Mouse (Mus musculus): ENCODE results near the gene Olfr1410. TPM values are rescaled to one million over a fixed set of nuclear protein-coding genes. Genes with fewer than 3 reads are reported as not detected.

Olfr1410 gene
- polyA plus RNA-seq (2012; rRNA removed) (not detected in 2 replicates), polyA plus RNA-seq (2014; fragmentation: Nextera tagmentation; extraction: Ambion mirVana) (not detected in 2 replicates)

DNA sequence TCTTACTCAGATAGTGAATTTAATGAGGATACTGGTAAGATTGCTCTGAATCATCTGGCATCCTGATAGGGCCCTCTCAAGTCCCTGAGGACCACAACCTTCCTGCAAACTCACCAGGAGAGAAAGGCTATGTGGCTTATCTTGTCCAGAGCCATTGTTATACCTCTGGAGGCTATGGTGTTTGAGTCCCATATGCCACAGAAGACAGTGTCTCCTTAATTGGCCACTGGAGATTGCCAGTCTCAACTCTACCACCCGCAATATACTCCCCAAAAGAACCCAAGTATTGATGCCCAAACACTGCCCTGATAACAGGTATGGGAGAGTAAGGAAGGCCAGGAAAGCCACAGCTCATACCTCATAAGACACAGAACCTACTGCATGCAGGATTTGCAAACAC lies at the start of gene Olfr1410:
Gene Olfr1410 (plus strand): TSS at position 301 of the 400 bp plus-strand sequence.
- Histone ChIP-seq H3K4me3 (replicated peaks; ENCODE audit: low read length) (no peak within 1 kb of the TSS), H3K27ac (replicated peaks; ENCODE audit: low read depth, low read length) (no peak within 1 kb of the TSS), H3K4me1 (ENCODE audit: control insufficient read depth, insufficient read depth, low read length) (no peaks in the 10 kb centered on the region), H3K4me2 (replicated peaks; ENCODE audit: low read depth, low read length, severe bottlenecking) (no peak within 1 kb of the TSS), H3K36me3 (ENCODE audit: control insufficient read depth, insufficient read depth, low read length) (no peaks in the 10 kb centered on the region), H3K9me3 (ENCODE audit: control insufficient read depth, low read length) (no peaks in the 10 kb centered on the region), H3K27me3 (ENCODE audit: control insufficient read depth, insufficient read depth, low read length) (no peaks in the 10 kb centered on the region), H3K9ac (ENCODE audit: low read depth, low read length, severe bottlenecking) (no peak within 1 kb of the TSS)
- TF ChIP-seq POLR2A (IDR thresholded peaks at IDR 0.05; ENCODE audit: borderline replicate concordance, extremely low read depth, insufficient read depth, insufficient read length): no peak
- ATAC-seq (ENCODE audit: low FRiP score, low read depth): no peak
- WGBS: 94% methylated on average over 1 of the region's 1 CpGs
- no peak for DNase-seq (ENCODE audit: low spot score)

DNA sequence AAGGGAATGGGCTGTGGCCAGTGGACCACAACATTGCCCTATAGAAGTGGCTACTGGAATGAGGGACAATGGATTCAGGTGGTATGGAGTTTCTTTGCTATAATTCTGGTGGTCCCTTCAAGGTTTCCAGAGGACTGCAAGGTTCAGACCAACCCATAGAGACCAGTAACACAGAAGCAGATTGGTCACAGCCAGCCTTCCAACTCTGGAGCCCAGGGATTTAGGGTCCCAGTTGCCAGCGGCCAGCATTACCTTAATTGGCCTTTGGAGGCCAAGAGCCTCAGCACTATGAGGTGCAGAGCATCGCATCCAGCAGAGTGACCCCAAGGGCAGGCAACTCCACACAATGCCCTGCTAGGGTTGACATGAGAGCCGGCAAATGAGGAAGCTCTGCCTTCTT lies 34.6 kb upstream of the Olfr1410 start, which contains the start of gene Olfr1413:
Gene Olfr1413 (plus strand): TSS at position 301 of the 400 bp plus-strand sequence.
- Histone ChIP-seq H3K4me2 (replicated peaks; ENCODE audit: low read depth, low read length, severe bottlenecking) (no peak within 1 kb of the TSS), H3K4me3 (replicated peaks; ENCODE audit: low read length) (no peak within 1 kb of the TSS), H3K9ac (ENCODE audit: low read depth, low read length, severe bottlenecking) (no peak within 1 kb of the TSS), H3K36me3 (ENCODE audit: control insufficient read depth, insufficient read depth, low read length) (no peaks in the 10 kb centered on the region), H3K9me3 (ENCODE audit: control insufficient read depth, low read length) (no peaks in the 10 kb centered on the region), H3K4me1 (ENCODE audit: control insufficient read depth, insufficient read depth, low read length) (no peaks in the 10 kb centered on the region), H3K27ac (replicated peaks; ENCODE audit: low read depth, low read length) (no peak within 1 kb of the TSS), H3K27me3 (ENCODE audit: control insufficient read depth, insufficient read depth, low read length) (no peaks in the 10 kb centered on the region)
- DNase-seq (ENCODE audit: low spot score) (no peak), ATAC-seq (ENCODE audit: low FRiP score, low read depth) (no peak)
- no peak for TF ChIP-seq POLR2A (IDR thresholded peaks at IDR 0.05; ENCODE audit: borderline replicate concordance, extremely low read depth, insufficient read depth, insufficient read length)
- 86% methylated on average over 3 of the region's 3 CpGs for WGBS

DNA sequence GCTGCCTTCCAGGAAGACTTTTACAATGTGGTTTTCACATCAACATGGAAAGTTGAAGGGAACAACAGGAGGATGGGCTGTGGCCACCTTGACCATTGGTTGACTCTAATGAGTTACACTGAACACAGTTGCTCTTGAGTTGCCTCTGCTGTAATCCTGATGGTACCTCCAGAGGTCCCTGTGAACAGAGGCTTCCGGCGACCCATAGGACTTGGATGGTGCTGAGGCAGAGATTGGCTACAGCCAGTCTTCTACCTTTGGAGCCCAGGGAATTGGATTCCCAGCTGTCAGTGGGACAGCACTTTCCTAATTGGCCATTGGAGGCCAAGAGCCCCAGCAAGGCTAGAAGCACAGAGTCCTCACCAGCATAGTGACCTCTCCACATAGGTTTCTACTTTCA lies 20.1 kb upstream of the Olfr1410 start, which contains the start of gene Olfr1412:
Gene Olfr1412 (plus strand): TSS at position 301 of the 400 bp plus-strand sequence.
- no peak within 1 kb of the TSS for H3K4me3 ChIP-seq (replicated peaks; ENCODE audit: low read length)
- H3K36me3 ChIP-seq (ENCODE audit: control insufficient read depth, insufficient read depth, low read length): no peaks in the 10 kb centered on the region
- no peak for DNase-seq (ENCODE audit: low spot score)
- no peak for TF ChIP-seq POLR2A (IDR thresholded peaks at IDR 0.05; ENCODE audit: borderline replicate concordance, extremely low read depth, insufficient read depth, insufficient read length)
- no peaks in the 10 kb centered on the region for H3K4me1 ChIP-seq (ENCODE audit: control insufficient read depth, insufficient read depth, low read length)
- WGBS: 79% methylated on average over 2 of the region's 2 CpGs
- H3K27ac ChIP-seq (replicated peaks; ENCODE audit: low read depth, low read length): no peak within 1 kb of the TSS
- no peak within 1 kb of the TSS for H3K9ac ChIP-seq (ENCODE audit: low read depth, low read length, severe bottlenecking)
- ATAC-seq (ENCODE audit: low FRiP score, low read depth): no peak
- no peaks in the 10 kb centered on the region for H3K9me3 ChIP-seq (ENCODE audit: control insufficient read depth, low read length)
- H3K27me3 ChIP-seq (ENCODE audit: control insufficient read depth, insufficient read depth, low read length): no peaks in the 10 kb centered on the region
- no peak within 1 kb of the TSS for H3K4me2 ChIP-seq (replicated peaks; ENCODE audit: low read depth, low read length, severe bottlenecking)

DNA sequence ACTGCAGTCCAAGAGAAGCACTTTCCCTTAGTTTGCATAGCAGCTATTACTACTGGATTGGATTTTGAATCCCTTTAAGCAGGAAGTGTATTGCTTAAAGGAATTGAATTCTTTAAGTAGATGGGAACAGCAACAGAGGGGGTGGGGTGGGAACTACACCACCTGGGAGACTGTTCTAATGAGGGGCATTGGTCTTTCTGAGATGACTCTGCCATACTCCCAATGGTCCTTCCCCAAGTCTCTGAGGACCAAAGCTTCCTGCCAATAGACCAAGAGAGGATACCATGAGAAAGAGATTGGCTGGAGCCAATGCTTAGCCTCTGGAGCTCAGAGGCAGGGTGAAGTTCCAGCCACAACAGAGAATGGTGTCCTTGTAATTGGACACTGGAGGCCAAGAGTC lies 11.5 kb upstream of the Olfr1410 start, which contains the start of gene Olfr1411:
Gene Olfr1411 (plus strand): TSS at position 301 of the 400 bp plus-strand sequence.
- H3K9ac ChIP-seq (ENCODE audit: low read depth, low read length, severe bottlenecking): no peak within 1 kb of the TSS
- DNase-seq (ENCODE audit: low spot score): no peak
- no peak for ATAC-seq (ENCODE audit: low FRiP score, low read depth)
- TF ChIP-seq POLR2A (IDR thresholded peaks at IDR 0.05; ENCODE audit: borderline replicate concordance, extremely low read depth, insufficient read depth, insufficient read length): no peak
- H3K27ac ChIP-seq (replicated peaks; ENCODE audit: low read depth, low read length): no peak within 1 kb of the TSS
- no peak within 1 kb of the TSS for H3K4me3 ChIP-seq (replicated peaks; ENCODE audit: low read length)
- no peaks in the 10 kb centered on the region for H3K36me3 ChIP-seq (ENCODE audit: control insufficient read depth, insufficient read depth, low read length)
- H3K27me3 ChIP-seq (ENCODE audit: control insufficient read depth, insufficient read depth, low read length): no peaks in the 10 kb centered on the region
- no peaks in the 10 kb centered on the region for H3K9me3 ChIP-seq (ENCODE audit: control insufficient read depth, low read length)
- no peaks in the 10 kb centered on the region for H3K4me1 ChIP-seq (ENCODE audit: control insufficient read depth, insufficient read depth, low read length)
- no peak within 1 kb of the TSS for H3K4me2 ChIP-seq (replicated peaks; ENCODE audit: low read depth, low read length, severe bottlenecking)

DNA sequence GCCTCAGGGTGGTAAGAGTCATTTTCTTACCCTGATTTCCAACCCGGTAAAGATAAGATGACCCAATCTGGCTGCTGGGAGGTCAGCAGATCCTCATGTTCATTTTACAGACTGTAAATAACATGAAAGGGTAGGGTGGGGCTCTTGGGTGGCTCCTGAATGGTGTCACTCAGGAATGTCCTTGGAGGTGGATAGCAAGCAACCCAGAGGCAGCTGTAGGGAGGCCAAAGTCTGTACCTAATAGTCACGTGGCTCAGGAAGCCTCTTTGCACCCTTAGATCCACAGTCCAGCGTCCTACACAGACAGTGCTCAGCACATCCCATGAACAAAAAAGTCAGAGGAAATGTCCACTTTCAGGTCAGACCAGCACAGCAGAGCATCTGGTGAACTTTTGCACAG lies 9.6 kb upstream of the Olfr1410 start:
- no peak for DNase-seq (ENCODE audit: low spot score)
- no peak for ATAC-seq (ENCODE audit: low FRiP score, low read depth)
- Histone ChIP-seq H3K9me3 (ENCODE audit: control insufficient read depth, low read length) (no peaks in the 10 kb centered on the region), H3K9ac (ENCODE audit: low read depth, low read length, severe bottlenecking) (no peak overlapping the region), H3K4me1 (ENCODE audit: control insufficient read depth, insufficient read depth, low read length) (no peaks in the 10 kb centered on the region), H3K27ac (replicated peaks; ENCODE audit: low read depth, low read length) (no peak overlapping the region), H3K27me3 (ENCODE audit: control insufficient read depth, insufficient read depth, low read length) (no peaks in the 10 kb centered on the region), H3K36me3 (ENCODE audit: control insufficient read depth, insufficient read depth, low read length) (no peaks in the 10 kb centered on the region), H3K4me2 (replicated peaks; ENCODE audit: low read depth, low read length, severe bottlenecking) (no peak overlapping the region), H3K4me3 (replicated peaks; ENCODE audit: low read length) (no peak overlapping the region)
- no peak for TF ChIP-seq POLR2A (IDR thresholded peaks at IDR 0.05; ENCODE audit: borderline replicate concordance, extremely low read depth, insufficient read depth, insufficient read length)
- 86% methylated on average over 3 of the region's 3 CpGs for WGBS

Data from limb, embryonic 14.5 days (tissue).